Mouse (Mus musculus) gastrocnemius, adult 8-10 months (tissue): Measurements from ENCODE around the gene Gm20388. TPM values are rescaled to one million over a fixed set of nuclear protein-coding genes. Genes with fewer than 3 reads are reported as not detected.

Experiments
- DNase-seq, 2 experiments: peaks; one replicate each; pipeline ENCODE4 v3.0.0; 2022; ENCODE audit warnings: low spot score in 2 of 2
- total RNA-seq, 4 experiments: library from RNA; stranded (reverse); gene quantifications; 2 replicates each; pipeline ENCODE4 v1.2.4; 2022

Gene Gm20388
- total RNA-seq, 4 experiments from 2014 or later = 4.4 to 20.0 (median 7.9) TPM; not detected in 1

DNA sequence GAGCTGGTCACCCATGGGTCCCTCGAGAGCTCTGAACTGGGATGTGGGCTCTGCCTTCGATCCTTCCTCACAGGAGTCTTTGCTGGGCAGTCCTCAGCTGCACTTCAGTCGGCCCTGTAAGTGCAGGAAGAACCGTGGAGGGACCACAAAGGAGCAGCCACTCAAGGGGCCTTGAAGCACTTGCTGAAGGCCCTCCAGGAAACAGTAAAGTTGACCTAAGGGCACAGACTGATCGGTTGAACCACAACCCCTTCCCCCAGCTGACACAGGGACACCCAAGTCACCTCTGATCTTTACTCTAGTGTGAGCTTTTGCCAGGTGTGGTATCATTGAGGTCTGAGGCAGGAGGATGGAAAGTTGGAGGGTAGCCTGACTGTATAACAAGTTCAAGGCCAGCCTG, 815.4 kb downstream of the Gm20388 start:
- no peak for DNase-seq

DNA sequence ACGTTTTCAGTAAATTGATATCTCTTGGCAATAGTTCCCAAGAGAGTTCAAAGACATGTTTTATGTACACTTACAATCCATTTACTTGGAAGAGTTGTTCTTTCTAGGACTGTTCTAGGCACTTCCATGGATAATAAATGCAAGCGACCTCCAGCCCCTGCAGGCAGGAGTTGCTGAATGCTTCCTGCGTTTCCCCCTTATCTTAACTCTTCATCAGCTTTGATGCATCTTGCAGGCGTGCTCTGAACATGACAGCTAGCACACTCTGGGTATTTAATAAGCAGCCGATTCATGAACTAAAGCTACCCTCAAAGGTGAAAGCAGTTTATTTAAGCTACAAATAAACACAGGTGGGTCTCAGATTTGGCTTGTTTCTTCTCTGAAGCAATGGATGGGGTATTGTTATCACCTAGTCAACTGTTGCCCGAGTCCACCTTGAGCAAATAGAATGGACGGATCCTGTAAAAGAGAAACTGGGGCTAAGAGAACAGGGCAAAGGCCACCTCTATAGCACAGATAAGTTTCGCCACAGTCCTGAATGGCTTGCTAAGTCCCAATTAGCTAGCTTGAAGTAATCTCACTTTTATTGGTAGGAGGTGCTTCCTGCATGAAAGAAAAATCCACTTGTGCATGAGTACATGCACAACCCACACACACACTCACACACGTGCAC, 818.0 kb downstream of the Gm20388 start:
- DNase-seq = no peak

DNA sequence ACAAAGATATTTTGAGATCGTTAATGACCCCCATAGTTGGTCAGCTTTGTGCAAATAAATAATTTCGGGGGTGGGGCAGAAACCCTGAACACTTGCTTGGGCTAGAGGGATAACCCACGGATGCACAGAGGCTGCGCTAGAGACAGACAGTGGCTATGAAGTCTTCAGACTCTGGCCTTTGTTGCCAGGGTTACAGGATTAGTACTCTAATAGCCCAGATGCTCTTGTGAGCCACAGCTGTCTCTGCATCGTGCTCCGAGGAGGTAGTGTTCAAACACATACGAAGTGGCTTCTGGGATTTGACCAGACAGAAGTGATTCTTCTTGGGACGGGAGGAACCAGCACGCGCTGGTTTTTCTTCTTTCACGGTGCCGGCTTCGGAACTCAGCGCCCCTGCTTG, 820.9 kb downstream of the Gm20388 start:
- no peak for DNase-seq

DNA sequence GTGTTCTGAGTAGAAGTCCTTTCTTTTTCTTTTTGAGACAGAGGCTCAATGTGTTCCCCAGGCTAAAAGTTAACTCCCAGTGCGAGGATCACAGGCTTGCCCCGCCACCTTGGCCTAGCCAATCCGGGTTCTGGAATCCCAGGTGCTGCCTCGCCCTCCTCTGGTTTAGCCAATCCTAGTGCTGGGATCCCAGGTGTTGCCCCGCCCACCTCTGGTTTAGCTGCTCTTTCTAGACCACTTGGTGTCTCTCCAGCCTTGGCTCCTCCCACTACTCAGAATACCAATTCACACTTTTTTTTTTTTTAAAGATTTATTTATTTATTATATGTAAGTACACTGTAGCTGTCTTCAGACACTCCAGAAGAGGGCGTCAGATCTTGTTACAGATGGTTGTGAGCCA, 821.4 kb downstream of the Gm20388 start:
- no peak for DNase-seq

DNA sequence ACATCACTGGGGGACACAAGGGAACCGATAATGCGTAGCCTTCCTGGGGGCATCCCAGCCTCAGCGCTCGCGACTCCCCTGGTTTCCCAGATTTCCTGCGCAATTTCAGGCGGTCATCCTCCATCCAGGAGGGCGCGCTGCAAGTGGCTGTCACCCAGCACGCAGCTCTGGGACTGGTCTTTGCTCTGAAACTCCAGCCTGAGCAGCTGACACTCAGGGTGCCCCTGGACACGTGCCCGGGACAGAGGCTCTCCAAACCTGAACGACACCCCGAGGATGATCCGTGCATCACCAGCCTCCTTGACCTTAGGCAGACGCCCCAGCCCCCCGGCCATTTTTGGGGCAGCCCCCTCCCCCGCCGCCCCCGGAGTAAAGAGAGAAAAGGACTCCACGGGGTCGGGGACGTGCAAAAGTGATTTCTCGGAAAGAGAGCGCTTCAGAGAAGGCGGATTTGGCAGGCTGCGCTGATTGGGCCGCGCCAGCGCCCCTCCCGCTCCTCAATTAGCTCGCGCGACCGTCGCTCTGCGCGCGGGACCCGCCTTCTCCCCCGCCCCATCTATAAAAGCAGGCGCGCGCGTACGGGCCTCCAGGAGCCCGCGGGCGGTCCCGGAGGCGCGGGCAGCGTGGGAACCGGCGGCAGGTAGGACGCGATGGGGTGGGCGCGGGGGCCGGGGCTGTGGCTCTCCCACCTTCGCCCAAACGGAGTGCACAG, 825.3 kb downstream of the Gm20388 start, which contains the start of gene Irf8:
Gene Irf8 (plus strand): TSS at position 589 of the 712 bp plus-strand sequence.
- peak; percentile 82 to 89 for DNase-seq

DNA sequence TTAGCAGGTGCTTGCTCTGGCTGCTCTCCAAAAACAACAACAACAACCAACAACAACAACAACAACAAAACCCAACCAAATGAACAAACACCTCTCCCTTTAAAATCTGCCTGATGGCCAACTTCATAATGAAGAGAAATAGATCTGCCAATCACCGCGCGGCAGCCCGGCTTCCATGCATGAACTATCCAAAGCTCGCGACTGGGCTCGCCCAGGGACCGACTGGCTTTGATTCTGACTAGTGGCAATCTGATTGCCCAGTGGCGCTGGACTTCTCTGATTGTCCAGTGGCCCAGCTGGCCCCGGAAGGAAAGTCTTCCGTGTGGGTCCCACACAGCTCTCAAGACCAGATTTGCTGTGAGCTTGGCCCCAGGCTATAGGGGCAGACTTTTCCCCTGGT, 825.8 kb downstream of the Gm20388 start:
- DNase-seq = peak; percentile 19 to 33

DNA sequence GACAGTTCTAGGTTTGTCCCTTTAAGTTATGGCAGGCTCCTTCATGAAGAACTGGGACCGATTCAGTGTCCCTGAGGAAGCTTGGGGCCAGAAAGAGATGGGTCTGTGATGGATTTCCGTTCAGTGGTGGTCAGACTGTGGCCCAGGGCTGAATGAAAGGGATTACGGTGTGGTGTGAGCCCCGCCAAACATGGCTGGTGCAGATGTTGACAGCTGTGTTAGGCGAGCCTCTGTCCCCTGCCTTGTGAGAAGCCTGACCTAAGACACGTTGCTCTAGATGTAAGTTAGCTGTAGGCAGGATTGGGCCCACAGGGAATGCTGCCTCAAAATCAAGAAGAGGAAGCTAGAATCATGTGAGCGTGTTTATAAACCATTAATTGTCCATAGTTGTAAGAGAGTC, 826.5 kb downstream of the Gm20388 start:
- no peak for DNase-seq

DNA sequence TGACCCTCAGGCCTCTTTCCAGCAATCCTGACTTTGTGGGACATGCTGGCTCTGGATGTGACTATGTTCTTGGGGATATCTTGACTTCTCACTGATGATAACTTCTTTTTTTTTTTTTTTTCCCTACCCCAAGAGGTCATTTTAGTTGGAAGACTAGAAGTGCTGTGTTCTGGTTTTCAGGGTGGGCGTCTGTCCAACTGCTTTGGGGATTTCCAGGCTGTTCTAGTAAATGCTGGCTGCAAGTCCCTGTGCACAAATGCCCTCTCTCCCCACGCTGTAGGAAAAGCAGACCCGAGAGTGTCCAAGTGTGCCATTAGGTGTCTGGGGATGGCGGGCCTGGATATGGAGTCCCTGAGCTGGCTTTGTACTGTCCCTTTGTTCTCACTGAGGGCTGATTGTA, 828.1 kb downstream of the Gm20388 start:
- no peak for DNase-seq

DNA sequence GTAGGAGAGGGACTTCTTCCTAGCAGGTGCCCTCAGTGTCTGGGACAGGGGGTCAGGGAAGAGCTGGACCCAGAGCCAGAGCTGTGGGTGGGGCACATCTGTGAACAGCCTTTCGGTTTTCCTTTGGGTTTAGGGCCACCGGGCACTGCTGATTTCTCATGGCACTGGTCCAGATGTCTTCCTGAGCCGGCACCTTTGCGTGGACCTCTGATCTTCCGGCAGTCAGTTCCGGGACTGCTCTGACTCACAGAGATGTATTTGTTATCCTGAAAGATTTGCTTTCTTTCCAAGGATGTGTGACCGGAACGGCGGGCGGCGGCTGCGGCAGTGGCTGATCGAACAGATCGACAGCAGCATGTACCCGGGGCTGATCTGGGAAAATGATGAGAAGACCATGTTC, 828.9 kb downstream of the Gm20388 start:
- no peak for DNase-seq

DNA sequence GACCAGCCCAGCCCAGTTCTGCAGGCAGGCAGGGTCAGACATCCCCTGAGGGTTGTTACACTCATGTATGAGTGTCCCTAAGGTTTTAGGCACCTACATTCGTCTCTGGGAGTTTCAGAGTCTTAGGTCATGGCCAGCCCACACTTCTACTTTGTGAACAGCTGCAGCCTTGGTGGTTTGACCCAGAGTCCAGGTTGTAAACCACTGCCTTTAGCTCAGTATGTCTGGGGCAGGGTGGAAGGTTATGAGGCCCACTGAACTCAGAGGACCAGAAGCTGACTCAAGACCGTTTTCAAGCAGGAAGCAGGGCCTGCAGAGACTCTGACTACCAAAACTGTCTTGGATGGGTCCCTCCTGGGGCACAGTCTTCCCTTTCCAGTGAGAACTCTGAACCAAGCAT, 829.9 kb downstream of the Gm20388 start:
- DNase-seq = no peak

DNA sequence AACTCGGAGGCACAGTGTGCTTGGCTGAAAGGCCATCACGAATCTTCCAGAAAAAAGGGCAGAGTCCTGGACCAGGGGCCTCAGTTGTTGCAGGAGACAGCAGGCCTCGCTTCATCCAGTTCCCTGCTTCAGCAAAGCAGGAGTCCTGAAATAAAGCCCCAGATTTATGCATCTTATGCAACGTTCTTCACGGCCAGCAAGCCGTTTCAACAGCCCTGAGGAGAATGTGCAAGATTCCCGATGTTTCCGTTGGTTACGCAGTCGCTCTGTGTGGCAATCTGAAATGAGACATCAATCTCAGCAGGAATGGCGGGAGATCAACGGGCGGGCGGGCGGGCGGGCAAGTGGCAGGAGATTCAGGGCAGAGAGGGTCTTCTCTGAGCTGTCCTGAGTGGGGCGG, 830.4 kb downstream of the Gm20388 start:
- DNase-seq = no peak

DNA sequence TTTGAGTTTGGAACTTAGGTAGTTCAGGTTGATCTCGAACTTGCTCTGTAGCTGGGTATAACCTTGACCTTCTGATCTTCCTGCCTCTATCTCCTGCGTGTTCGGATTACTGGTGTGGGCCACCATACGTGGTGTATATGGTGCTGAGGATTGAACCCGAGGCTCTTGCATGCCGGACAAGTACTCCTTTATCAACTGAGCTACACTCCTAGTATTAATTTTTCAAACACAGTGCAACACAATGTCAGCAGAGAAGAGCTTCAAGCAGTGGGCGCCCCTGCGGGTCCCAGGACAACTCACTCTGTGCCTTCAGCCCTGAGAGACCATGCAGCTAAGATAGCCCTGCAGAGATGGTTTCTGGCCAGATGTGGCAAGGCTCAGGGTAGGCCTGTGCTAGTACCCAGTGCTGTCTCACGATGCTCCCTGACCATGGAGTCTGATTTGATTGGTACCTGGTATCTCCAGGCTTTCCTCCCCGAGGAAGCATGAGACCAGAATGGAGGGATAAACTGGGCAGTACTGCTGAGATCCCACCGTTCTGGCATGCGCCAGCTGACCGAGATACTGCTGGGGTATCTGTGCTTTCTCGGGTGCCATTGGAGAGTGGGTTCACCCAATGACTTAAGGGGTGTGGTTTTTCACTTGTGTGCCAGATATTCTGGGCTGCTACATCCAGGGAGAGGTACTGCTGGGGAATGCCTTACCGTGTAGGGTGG, 831.3 kb downstream of the Gm20388 start:
- no peak for DNase-seq

DNA sequence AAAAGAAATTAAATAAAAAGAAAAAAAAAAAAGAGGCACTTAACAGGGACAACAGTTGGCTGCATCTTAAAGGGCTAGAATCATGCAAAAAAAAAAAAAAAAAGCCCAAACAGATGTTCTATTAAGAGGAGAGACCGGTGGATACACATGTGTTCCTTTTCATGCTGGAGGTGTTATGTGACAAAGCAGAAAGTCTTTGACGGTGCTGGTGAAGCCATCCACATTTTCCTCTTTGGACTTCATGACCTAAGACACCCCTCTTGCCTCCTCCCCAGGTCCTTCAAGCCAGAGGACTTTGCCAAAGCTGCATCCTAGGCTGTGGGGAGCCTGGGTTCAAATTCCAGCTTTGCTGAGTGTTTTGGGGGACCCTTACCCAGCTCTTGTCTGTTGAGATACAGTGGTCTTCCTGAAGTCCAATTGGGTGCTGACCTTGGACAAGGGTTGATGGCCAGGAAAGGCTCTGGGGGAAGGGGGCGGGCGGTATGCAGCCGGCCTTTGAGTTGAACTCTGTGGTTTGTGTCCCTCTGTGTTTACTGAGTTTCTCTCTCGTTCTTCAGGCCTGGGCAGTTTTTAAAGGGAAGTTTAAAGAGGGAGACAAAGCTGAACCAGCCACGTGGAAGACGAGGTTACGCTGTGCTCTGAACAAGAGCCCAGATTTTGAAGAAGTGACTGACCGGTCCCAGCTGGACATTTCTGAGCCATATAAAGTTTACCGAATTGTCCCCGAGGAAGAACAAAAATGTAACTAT, 832.7 kb downstream of the Gm20388 start:
- no peak for DNase-seq

DNA sequence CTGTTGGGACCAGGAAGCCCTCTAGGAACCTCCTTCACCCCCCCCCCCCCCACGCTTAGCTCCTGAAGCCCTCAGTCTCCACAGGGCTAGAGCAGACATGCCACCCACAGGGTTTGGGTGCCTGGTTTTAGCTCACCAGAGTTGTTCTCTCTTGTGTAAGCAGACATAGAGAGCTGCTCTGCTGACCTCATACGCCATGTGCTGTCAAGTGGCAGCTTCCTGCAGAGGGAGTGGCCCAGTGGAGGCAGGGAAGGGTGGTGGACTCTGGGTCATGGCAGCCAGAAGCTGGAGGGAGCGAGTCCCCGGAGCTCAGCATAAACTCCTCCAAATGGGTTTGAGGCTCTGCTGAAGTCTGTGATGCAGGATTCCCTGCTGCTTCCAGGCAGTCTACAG, 833.3 kb downstream of the Gm20388 start:
- no peak for DNase-seq

DNA sequence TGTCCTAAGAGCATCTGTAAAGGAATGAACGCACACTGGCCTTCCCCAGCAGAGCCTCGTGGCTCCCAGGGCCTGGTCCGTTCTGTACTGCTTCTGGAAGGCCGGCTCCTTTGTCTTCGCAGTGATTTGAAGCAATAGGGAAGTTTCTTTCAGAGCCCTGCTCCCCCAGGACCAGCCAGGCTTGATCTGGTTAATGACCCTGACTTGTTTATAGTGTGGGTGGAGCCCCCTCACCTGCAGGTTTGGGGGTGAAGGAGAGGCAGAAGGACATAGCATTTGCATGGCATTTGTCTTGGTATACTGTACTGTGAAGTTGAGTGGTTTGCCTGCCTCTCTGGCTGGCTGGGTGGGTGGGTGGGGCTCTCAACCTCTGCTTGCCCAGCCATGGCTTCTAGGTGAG, 833.8 kb downstream of the Gm20388 start:
- DNase-seq = no peak

DNA sequence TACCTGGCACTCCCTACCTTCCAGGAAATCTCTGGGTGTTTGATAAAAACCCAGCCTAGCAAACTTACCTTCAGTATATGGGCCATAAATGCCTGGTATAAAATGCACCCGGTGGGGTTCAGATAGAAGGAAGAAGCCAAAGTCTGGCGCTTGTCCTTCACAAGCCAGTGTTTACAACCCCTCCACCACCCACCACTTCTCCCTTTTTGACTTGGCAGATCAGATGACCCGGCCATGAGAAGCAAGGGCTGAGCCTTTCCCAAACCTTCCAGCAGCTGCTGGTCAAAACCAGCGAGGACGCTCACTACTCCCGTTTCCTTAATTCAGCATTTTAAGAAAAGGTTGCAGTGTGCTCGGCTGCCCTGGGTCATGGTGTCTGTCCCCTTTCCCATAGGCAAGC, 834.6 kb downstream of the Gm20388 start:
- no peak for DNase-seq

DNA sequence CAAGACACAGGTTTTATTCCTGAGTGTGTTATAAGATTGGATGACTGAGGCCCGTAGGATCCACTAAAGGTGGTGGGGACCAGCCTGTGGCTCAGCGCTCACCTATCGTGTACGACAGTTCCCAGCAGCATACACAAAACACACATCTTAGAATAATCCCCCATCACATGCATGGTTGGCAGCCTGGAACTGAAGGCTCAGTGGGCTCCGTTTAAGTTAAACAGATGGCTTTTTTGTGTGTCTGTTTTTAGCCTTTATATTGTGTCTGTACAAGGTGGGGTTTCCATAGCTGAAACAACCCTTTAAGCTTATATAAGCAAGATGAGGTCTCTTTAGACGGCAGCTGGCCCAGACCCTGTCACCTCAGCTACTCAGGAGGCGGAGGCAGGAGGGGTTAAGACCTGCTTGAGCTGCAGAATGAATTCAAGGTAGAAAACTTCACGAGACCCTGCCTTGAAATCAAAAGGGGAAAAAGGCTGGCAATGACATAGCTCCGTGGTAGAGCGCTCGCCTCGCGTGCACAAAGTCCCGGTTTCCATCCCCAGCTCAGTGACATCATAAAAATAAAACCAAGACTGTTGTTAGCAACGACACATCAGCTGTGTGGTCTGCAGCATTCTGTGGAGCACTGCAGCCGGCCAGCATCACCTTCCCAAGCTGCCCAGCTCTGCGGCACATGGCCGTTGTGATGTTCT, 835.5 kb downstream of the Gm20388 start:
- no peak for DNase-seq

DNA sequence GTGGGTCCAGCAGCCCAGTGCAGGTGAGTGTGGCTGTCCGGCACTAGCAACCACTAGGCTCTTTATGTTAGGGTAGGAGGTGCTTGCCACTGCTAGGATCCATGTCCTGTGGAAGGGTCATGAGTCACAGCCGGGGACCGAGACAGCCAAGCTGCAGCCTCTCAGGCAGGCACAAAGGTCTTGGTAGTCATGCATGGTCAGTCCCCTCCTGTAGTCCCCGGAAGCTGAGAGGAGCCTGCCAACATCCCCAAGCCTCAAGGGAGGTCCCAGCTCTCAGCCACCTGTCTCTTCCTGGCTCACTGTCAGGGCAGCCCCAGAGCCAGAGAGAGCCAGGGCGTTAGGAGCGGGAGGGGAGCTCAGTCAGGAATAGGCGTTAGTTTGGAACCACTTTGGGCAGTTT, 836.6 kb downstream of the Gm20388 start:
- DNase-seq = peak in 1 of 2 experiments; percentile 52

DNA sequence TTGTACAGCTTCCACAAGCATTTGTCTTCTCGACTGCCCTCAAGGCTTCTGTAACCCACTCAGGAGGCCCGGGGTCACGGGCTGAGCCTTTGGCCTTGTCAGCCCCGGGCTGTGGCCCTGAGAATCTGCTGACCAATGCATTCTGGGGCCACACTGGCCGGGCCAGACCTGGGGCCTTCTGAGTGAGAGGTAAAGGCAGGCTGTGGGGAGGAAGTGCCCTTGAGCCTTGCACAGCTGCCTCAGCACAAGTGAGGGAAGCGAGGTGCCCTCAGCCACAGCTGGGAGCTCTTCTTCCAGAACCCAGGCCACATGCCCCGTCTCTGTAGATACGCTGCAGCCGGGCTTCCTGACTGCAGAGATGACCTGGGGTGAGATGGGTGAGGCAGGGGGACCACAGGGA, 840.0 kb downstream of the Gm20388 start:
- no peak for DNase-seq

DNA sequence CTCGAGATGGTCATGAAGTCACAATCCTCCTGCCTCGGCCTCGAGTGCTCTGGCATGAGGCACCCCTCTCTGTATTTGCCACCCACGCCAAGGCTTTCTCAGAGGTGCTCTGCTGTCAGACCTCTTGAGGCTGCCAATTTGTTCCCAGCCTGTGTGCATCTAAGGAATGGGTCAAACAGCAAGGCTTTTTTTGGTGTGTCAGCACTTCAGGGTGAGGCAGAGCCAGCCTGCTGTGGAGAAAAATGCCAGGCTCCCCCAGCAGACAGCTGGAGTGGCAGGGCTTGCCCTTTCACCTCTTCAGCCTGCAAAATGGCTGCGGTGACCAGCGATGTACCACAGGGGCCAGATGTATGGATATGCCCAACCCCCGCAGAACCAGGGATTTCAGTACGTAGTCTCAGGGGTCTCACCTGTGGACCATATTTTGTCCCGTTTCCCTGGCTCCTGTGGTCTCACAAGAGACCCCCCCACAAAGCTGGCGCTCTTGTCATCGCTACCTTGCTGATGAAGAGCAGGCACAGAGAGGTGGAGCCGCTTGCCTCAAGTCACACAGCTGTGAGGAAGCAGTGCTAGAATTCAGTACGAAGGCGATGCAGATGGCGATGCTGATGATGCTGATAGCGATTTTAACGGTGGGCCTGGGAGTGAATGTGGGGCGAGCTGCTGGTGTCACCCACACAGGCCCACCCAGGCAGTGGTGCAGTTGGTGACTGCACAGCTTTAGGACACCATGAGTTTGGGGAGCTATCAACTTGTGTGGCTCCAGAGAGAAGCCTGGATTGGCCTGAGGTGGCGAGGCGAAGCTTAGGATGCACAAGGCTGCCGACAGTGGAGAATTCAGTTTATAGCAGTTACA, 840.8 kb downstream of the Gm20388 start:
- DNase-seq = no peak
